Mouse (Mus musculus) ES-Bruce4 (cell line): Measurements from ENCODE around the gene Lrrc58.

Experiments used
- CTCF ChIP-seq: IDR thresholded peaks from one replicate; pipeline ENCODE4 v1.8.1; 2011; ENCODE audit warnings: low read depth, low read length
- EP300 ChIP-seq: IDR thresholded peaks from 2 replicates; pipeline ENCODE4 v1.6.1; 2011; ENCODE audit warnings: low read depth, low read length; ENCODE audit not compliant: insufficient read depth
- POLR2A ChIP-seq: IDR thresholded peaks from one replicate; pipeline ENCODE4 v1.8.1; 2011; ENCODE audit warnings: low read length; ENCODE audit not compliant: insufficient read depth

GRCm38 (mm10) chr16:37888986-37889385 is 20.8 kb downstream of the Lrrc58 start:
- TF ChIP-seq CTCF (no peak), EP300 (no peak), POLR2A (no peak)
